Mouse (Mus musculus): ENCODE measurements at regions not wholly inside any gene's neighbourhood (a gene's known extent, or its start where the extent isn't known, plus 50 kb on each side); places are given as distances from the start of the nearest gene placed in this dataset.

GRCm38 (mm10) chr7:130047293-130048034, 455.8 kb downstream of the Wdr11 start:
- intact Hi-C loops (cut with DNase I) = no loop called here
- no peak for DNase-seq (ENCODE audit: low spot score in 2 of 2)

GRCm38 (mm10) chr7:130048106-130048772, 456.6 kb downstream of the Wdr11 start:
- no peak for DNase-seq (ENCODE audit: low spot score in 2 of 2)
- intact Hi-C loops (cut with DNase I) = no loop called here

GRCm38 (mm10) chr7:130049461-130049860, 457.8 kb downstream of the Wdr11 start:
- no peak for DNase-seq (ENCODE audit: low spot score in 2 of 2)
- intact Hi-C loops (cut with DNase I) = no loop called here

GRCm38 (mm10) chr7:130050120-130050519, 458.5 kb downstream of the Wdr11 start:
- no peak for DNase-seq (ENCODE audit: low spot score in 2 of 2)
- intact Hi-C loops (cut with DNase I) = no loop called here

GRCm38 (mm10) chr7:130052376-130052775, 460.7 kb downstream of the Wdr11 start:
- intact Hi-C loops (cut with DNase I) = no loop called here
- DNase-seq (ENCODE audit: low spot score in 2 of 2) = no peak

GRCm38 (mm10) chr7:130057708-130058107, 462.5 kb downstream of the Ate1 start:
- DNase-seq (ENCODE audit: low spot score in 2 of 2) = no peak
- intact Hi-C loops (cut with DNase I) = no loop called here

- DNase-seq (ENCODE audit: low spot score in 2 of 2) = no peak
- intact Hi-C loops (cut with DNase I) = no loop called here
Observed at GRCm38 (mm10) chr7:130058267-130058666, 461.9 kb downstream of the Ate1 start.

- no peak for DNase-seq (ENCODE audit: low spot score in 2 of 2)
- intact Hi-C loops (cut with DNase I) = no loop called here
Observed at GRCm38 (mm10) chr7:130059684-130060607, 460.2 kb downstream of the Ate1 start.

GRCm38 (mm10) chr7:130064500-130064899, 455.7 kb downstream of the Ate1 start:
- intact Hi-C loops (cut with DNase I) = no loop called here
- DNase-seq (ENCODE audit: low spot score in 2 of 2) = no peak

- DNase-seq (ENCODE audit: low spot score in 2 of 2) = no peak
- intact Hi-C loops (cut with DNase I) = no loop called here
Observed at GRCm38 (mm10) chr7:130068316-130068715, 451.9 kb downstream of the Ate1 start.

GRCm38 (mm10) chr7:130073388-130073787, 446.8 kb downstream of the Ate1 start:
- intact Hi-C loops (cut with DNase I) = no loop called here

GRCm38 (mm10) chr7:130073890-130074819, 446.0 kb downstream of the Ate1 start:
- intact Hi-C loops (cut with DNase I) = no loop called here
- DNase-seq (ENCODE audit: low spot score in 2 of 2) = peak in 1 of 2 experiments; percentile 5

More at GRCm38 (mm10) chr7:130073388-130073787, 446.8 kb downstream of the Ate1 start:
- no peak for DNase-seq (ENCODE audit: low spot score in 2 of 2)

GRCm38 (mm10) chr7:130082662-130083061, 437.5 kb downstream of the Ate1 start:
- DNase-seq (ENCODE audit: low spot score in 2 of 2) = no peak
- intact Hi-C loops (cut with DNase I) = no loop called here

GRCm38 (mm10) chr7:130085706-130086105, 434.5 kb downstream of the Ate1 start:
- intact Hi-C loops (cut with DNase I) = no loop called here

GRCm38 (mm10) chr7:130089896-130090610, 430.1 kb downstream of the Ate1 start:
- intact Hi-C loops (cut with DNase I) = no loop called here

More at GRCm38 (mm10) chr7:130085706-130086105, 434.5 kb downstream of the Ate1 start:
- no peak for DNase-seq (ENCODE audit: low spot score in 2 of 2)

GRCm38 (mm10) chr7:130091942-130092341, 428.2 kb downstream of the Ate1 start:
- no peak for DNase-seq (ENCODE audit: low spot score in 2 of 2)
- intact Hi-C loops (cut with DNase I) = no loop called here

More at GRCm38 (mm10) chr7:130089896-130090610, 430.1 kb downstream of the Ate1 start:
- DNase-seq (ENCODE audit: low spot score in 2 of 2) = no peak

GRCm38 (mm10) chr7:130095141-130095540, 425.0 kb downstream of the Ate1 start:
- intact Hi-C loops (cut with DNase I) = no loop called here
- no peak for DNase-seq (ENCODE audit: low spot score in 2 of 2)

GRCm38 (mm10) chr7:130098606-130099005, 421.6 kb downstream of the Ate1 start:
- no peak for DNase-seq (ENCODE audit: low spot score in 2 of 2)
- intact Hi-C loops (cut with DNase I) = no loop called here

All from left cerebral cortex, postnatal 36 days (tissue).